Mouse (Mus musculus): ENCODE measurements around the gene Ttc8.

DNA sequence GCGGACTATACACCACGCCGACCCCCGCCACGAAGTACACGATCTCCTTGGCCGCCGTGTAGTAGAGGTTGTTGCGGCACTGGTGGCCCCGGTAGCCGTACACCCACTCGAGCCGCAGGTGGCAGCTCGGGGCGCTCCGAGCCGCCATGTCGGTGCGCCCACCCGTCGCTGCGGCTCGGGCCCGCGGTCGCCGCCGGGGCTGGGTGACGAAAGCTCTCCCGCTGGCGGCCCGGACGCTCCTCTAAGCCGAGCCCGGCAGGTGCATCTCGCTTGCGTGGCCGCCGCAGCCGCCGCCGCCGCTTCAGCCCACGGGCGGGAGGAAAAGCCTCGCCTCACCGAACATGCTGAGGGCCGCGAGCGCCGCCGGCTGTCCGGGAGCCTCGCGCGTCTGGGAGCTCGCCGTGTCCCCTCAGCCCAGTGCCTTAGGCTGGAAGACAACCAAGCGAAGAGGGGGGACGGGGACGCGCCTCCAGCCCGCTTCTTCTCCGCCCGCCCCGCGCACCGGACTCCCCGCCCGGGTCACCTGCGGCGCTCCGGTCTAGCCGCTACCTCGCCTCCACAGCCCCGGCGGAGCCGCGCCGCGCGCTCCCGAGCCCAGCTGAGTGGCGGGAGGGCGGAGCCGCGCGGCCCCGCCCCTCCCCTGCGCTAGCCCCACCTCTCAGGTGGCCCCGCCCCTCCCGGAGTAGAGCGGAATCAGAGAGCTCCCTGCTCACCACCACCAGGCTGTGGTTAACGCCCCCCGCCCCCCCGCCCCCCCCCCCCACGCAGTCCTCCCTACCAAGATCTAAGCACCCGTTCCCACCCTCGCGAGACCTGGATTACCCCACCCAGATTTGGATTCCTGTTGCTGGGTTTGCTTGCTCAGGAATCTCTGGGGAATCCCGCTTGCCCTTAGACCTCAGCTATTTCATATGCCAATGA is 19.2 kb upstream of the Ttc8 start, which contains the start of gene Eml5:
- TF ChIP-seq POLR2A (IDR thresholded peaks at IDR 0.05; ENCODE audit: control insufficient read depth, low read depth, low read length) (no peak; the same call in 1 of the 2 replicates), CTCF (IDR thresholded peaks at IDR 0.05; ENCODE audit: control insufficient read depth, insufficient read depth, insufficient replicate concordance, low read depth, low read length) (no peak)

Data from testis, adult 2 months (tissue).